Mouse (Mus musculus) layer of hippocampus, postnatal 25 days (tissue): Measurements from ENCODE around the gene Trim60. TPM values are rescaled to one million over a fixed set of nuclear protein-coding genes. Genes with fewer than 3 reads are reported as not detected.
"Not testable (repeated sequence)": the region's sequence is repeated elsewhere in the genome, so short reads cannot be mapped to it uniquely, and the experiment has no call there.

Source experiments
- DNase-seq, 2 experiments: peaks; one replicate each; pipeline ENCODE4 v3.0.0; 2022; ENCODE audit warnings: mixed read lengths in 2 of 2, low spot score in 1 of 2; ENCODE audit errors: extremely low spot score in 1 of 2
- total RNA-seq, 2 experiments: library from RNA; stranded (reverse); gene quantifications; 2 replicates each; pipeline ENCODE4 v1.2.3; 2021

Trim60 gene
- total RNA-seq, result not detected

DNA sequence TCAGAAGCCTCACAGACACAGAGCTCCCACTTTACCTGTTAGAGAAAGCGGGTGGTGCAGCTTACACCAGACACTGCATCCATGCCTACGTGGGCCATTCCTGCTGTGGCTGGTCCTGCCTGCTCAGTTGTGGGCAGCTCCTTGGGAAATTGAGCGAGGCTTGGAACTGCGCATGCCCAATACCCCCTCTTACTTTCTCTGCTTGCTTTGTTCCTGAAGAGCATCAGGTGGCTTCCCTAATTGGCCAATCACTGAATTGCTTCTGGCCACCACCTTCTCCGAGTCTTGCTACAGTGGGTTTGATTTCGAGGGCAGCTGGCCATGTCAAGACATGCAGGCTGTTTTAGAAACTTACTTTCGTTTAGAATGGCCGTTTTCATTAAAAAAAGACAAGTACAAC, at the start of gene Trim60, which contains the start of gene Trim61:
Gene Trim60 (minus strand): TSS at position 162 of the 400 bp plus-strand sequence.
Gene Trim61 (minus strand): TSS at position 101 of the 400 bp plus-strand sequence.
- DNase-seq, result no peak

DNA sequence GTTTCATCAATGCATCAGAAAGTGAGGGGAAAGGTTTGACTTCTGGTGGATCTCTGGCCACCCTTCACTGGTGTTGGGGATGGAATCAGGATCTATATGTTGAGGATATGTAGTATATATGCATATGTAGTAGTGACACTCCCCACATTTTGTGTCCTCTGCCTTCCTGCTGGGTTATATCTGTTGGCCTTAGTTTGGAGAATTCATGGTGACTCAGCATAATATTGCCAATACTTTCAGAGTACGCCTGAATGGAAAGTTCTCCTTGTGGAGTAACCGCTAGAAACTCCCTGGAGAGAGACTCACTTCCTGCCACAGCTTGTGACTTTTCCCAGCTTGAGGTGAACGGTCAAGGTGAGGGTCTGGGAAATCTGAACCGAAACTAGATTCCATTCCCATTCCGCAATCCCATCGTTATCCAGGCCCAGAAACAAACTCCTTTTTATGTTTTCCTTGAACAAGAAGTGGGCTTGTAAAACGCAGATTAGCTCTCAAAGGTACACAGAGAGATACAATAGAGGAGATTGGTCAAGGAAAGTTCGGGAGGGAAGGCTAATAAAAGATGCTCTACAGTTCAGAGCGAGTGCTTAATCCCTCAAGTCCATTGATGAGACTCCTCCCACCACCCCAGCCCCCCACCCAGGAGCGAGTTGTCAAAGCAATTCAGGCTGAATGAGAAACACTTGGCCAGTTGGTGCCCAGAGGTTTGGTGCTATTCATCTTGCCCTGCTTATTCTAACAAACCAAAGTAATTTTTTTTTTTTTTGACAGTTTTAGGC, 49.5 kb upstream of the Trim60 start:
- no peak for DNase-seq

DNA sequence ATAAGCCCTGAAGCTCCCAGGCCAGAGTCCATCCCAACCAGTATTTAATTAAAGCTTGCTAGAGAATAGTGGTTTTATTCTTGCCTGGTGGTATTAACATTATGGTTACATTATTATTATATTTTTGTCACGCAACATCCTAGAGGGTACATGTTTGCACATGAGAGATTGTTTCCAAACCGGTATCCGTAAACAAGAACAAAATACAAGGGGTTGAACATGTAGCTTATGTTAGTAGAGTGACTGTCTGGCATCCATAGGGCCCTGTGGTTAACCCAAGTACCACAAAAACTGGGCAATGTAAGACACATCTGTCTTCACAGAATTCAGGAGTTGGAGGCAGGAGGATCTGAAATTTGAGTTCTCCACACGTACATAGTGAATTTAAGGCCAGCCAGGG, 48.6 kb upstream of the Trim60 start:
- DNase-seq, result no peak

DNA sequence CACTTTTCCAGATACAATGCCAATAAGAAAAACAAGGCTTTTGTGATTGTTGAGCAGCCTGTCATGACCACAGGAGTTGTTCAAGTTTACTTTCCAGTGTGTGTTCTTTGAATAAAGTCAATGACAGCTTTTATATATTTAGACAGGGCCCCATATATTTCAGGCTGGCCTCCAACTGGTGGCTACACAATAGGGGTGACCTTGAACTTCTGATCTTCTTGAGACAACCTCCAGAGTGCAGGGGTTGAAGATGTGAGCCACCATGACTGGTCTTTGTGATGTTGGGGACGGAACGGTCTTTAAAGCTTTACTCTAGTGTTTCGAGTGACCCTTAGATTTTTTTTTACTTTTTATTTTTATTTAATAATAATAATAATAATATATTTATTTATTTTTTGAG, 47.2 kb upstream of the Trim60 start:
- no peak for DNase-seq

DNA sequence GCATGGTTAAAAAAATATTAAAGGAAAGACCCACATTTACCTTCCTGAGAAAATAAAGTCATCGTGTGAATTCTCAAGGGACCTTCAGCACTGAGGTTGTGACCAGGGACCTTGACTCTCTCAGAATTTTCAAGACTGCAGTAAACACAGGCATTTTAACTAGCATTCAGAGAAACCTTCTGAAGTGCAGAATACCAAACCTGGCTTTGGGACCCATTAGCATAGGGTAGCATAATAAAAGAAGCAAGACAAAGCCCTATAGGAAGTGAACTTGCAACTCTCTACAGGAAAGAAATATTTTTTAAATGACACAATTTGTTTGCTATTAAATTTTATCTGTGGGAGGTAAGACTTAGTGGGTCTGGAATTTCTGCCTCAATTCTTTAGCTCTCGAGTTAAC, 45.7 kb upstream of the Trim60 start:
- no peak for DNase-seq

DNA sequence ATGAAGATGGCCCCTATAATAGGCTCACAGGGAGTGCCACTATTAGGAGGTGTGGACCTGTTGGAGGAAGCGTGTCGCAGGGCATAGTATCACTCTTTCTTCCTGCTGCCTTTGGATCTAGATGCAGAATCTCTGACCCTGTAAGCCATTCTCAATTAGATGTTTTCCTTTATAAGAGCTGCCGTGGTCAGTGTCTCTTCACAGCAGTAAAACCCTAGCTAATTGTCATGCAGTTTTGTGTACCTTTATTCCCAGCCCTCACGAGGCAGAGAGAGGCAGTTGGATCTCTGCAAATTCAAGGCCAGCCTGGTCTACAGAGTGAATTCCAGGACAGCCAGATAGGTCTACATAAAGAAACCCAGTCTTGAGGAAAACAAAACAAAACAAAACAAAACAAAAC, 43.8 kb upstream of the Trim60 start:
- no peak for DNase-seq

DNA sequence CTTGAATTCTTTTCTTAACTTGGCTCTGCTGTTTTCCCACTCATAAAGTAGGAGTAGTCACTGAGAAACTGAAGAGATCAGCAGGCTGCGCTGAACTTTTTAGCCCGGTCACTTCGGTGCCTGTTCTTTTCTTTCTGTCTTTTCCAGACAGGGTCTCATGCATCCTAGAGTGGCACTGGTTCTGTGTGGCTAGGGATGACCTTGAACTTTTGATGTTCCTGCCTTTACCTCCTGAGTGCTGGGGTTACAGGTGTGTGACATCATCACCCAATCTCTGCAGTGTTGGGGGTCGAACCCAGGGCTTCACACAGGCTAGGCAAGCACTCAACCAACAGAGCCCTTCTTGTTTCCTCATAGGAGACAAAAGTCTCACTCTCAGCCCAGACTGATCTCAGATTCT, 38.3 kb upstream of the Trim60 start:
- DNase-seq, result no peak

DNA sequence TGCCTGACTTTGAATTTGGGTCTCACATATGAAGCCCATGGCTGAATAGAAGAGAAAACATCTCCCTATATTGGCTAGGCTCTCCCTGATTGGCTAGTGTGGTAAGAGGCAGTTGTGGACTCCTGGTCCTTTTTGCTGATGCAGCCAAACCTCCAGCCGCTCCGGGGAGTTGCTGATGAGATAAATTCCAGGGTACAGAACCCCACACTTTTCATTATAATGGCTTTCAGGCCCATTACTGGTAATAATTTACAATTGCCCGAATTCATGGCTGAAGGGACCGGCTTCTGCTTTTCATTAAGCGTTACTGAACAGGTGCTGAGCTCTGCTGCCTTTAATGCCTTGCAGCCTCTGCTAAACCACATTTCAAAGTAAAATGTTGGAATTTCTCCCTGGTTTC, 35.6 kb upstream of the Trim60 start:
- no peak for DNase-seq

DNA sequence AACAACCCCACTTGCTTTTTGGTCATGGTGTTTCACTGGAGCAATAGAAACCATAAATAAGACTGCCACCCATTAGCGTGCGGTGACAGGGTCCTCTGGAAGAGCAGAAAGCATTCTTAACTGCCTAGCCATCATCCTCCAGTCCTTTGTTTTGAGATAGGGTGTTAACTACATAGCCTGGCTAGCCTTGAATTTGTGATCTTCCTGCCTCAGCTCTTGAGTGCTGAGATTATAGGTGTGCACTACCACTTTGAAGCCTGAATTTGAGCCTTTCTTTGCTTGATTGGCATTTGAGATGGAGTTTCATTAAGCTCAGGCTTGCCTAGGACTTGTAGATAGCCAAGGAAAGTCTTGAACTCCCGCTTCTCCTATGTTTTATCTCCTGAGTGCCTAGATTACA, 35.2 kb upstream of the Trim60 start:
- no peak for DNase-seq

DNA sequence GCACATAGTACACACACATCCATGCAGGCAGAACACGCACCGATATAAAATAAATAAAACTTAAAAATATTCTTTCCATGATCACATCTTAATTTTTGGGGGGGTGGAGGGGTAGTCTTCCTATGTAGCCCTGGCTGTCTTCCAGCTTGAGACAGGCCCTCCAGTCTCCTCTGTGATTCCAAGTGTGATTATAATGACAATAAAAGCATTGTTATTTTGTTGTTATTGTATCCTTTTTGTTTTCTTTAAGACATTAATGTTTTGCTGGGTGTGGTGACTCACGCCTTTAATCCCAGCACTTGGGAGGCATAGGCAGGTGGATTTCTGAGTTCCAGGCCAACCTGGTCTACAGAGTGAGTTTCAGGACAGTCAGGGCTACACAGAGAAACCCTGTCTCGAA, 29.4 kb upstream of the Trim60 start:
- DNase-seq, result no peak

DNA sequence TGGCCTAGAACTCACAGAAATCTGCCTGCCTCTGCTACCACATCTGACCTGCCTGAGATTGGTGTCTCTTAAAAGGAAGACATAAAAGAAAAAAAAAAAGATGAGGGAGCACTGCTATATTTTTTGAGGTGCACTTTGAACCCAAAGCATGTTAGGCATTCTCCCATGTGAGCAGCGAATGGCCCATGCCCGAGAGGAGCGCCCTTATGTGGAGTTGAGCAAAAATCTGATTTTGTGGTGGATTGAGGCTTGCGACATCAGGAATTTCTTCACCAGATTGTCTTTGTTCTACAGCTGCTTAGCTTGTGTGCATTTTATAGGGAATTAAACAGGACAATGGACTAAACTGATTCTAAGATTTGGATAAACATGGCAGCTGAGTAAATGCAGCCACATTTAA, 28.8 kb upstream of the Trim60 start:
- DNase-seq, result no peak

DNA sequence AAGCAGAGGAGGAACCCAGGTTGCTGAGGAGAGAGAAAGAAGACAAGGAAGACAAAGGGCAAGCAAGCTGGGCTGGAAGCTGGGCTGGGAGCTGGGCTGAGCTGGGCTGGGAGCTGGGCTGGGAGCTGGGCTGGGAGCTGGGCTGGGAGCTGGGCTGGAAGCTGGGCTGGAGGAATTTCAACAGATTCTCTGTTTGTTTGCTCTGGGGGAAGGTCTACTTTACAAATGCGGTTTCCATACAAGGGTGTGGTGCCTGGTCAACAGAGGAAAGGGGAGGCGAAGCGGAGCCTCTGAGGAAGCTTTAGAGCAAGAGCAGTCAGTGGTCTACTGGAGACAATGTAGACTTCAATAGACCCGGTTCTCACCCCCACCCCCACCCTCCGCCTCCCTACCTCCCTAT, 28.2 kb upstream of the Trim60 start:
- DNase-seq, result no peak

DNA sequence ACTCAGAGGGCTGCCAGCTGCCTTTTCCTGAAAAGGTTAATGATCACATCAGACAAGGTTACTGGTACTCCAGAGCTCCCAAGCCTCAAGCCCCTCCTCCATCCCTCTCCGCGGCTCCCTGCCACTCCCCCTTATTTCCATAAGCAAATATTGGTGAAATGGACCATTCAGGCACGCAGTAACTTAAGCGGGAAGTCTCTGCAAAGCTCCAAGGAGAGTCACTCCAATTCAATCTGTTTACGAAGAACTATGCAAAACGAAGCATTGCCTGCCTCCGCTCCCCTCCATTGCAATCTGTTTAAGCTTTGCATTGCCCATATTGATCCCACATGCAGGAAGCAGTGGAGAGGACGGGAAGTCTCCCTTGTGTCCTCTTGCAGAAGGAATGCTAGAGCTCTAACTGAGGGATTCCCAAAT, 18.7 kb upstream of the Trim60 start, which contains the start of gene Apela:
Gene Apela (minus strand): TSS at position 220 of the 417 bp plus-strand sequence.
- DNase-seq, result no peak

DNA sequence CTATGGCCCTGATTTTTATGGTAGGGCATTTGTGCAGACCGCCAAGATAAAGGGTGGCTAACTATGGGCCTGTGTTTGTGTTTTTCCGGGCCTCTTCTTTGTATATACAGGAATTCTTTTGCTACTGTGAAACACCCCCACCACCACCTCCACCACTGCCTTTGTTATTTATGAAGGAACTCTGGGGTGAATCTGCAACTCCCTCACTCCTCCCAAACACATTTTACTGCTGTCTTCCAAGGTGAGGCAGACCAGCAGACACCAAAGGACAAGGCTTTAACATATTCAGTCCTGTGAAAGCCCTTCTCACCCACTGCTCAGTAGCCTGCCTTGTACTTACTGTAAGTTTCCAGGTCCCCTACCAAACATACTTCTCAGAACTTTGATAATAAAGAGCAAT, 15.8 kb upstream of the Trim60 start:
- no peak for DNase-seq

DNA sequence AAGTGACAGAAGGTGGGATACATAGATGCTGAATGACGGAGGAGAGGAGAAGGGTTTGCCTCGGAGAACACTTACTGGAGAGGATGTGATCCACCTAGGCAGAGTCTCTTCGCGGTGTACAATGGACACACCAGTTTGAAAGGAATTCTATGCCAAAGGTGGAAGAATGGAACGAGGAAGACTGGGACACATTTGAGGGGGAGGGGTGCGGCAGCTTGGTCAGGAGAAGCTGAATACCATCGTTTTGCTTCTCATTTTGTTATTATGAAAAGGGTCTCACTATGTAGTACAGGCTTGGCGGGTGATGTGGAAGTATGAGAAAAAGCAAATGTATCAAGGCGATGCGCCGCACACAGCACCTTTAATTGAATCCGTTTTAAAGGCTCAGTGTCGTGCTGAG, 14.7 kb upstream of the Trim60 start:
- no peak for DNase-seq

DNA sequence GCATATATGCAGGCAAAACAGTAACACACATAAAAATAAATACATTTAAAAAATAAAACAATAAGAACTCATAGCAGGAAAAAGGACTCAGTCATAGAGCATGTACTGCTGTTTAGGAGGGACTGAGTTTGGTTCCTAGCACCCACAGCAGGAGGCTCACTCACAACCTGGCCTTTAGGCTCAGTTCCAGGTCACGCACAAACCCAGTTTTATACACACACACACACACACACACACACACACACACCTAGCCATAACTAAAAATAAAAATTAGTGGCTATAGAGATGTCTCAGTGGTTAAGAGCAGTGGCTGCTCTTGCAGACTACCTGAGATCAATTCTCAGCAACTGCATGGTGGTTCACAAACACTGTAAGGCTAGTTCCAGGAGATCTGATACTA, 13.7 kb upstream of the Trim60 start:
- no peak for DNase-seq

DNA sequence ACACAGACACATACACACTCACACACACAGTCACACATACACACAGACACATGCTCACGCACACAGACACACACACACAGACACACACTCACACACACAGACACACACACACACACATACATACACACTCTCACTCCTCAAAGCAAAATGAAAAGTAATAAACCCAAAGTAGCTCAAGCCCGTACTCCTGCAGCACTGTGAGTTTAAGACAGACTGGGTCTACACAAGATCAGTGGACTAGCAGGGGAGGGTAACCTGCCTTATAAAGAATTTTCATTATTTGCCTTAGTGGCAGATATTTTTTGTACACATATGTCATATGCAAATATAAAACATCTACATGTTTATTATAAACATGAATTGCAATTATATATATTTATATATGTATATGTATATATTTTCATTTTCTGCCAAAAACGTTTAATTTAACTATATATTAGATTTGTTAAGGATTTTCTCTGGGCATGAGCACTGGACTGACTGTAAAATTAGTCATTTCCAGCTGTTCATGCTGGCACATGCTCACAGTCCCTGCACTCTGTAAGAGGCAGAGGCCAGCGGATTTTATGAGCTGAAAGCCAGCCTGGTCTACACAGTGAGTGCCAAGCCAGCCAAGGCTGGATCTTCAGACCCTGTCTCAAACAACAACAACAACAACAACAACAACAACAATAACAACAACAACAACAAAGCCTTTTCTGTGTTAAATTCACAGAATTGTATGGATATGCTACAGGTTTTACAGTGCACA, 12.5 kb upstream of the Trim60 start:
- DNase-seq, result no peak

DNA sequence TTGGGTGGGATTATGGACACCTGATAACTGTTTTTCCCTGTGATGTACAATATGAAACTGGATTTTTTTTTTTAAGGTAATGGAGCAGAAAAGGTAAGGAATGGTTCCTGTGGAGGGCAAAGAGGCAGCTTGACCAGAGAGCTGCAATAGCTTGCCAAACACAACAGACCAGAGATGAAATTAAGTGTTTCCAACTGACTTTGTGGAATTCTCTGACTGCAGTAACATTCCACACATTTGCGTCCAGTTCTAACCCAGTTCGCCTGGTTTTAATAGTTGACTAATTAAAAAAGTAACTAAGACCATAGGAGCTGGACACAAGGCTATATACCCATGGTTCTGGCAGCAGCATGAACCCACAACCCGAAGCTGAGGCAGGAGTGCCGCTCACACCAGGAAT, 11.4 kb upstream of the Trim60 start:
- no peak for DNase-seq

DNA sequence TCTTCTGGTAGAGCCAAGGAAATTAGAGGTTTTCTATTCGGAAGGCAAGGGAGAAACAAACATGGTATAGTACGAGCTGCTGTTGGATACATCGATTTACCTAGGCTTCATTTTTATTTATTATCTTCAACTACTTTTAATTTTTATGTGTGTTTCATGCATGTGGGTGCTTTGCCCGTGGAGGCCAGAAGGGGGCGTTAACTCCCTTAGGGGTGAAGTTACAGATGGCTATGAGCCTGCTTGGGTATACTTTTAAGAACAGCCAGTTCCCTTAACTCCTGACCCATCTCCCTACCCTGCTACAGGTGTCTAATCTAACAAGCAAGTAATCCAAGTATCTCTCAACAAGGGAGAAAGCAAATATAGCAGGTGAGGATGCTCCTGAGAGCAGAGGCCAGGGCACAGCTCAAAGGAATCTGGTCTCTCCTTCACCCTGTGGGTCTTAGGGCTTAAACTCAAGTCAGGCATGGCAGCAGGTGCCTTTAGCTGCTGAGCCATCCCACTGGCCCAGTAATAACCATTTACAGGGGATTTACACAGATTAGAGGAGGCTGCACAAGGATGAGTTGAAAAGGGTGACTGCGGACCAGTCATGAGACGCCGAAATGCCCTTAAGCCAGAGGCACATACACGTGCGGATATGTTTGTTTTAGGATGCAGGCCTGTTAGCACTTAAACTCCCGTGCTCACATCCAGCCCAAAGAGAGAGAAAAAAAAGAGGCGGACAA, 10.7 kb upstream of the Trim60 start:
- no peak for DNase-seq

DNA sequence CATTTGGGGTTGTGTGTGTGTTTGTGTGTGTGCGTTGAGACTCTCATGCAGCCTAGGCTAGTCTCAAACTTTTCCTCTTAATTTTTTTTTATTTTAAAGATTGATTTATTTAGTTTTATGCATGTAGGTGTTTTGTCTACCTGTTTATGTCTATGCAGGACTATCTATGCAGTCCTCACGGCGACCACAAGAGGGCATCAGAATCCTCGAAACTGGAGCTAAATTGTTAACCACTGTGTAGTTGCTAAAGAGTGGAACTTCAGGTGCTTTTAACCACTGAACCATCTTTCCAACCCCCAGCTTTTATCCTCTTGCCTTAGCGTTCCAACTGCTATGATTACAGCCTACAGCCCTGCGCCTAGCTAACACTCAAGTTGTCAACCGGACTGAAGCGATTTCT, 4.1 kb upstream of the Trim60 start:
- peak; percentile 62 to 89 for DNase-seq

DNA sequence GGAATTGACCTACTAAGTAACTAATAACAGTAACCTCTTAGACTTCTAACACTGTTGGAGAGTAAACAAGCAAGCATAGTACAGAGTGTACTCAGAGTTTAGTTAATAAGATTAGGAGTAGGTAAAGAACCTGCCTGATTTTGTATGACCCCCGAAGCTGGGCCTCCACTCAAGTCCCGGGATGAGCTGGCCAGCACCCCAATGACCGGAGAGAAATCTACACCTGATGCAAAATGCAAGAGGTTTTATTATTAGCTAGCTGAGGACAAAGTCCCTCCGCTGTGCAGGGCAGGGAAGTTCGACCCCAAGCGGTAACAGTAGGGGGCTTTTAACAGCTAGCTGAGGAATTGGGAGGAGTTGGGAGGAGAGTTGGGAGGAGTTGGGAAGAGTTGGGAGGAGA, 10.8 kb downstream of the Trim60 start:
- DNase-seq, result not testable (repeated sequence)
